Mouse (Mus musculus) T-helper 17 cell (primary cell): Measurements from ENCODE around the gene Abca4.

ENCODE experiments used
- in situ Hi-C, 2 experiments: fragments of 300-600 bp; cut with MboI, MseI; formaldehyde crosslinking; loops; 1 replicate in 1 of 2; 2 replicates in 1 of 2; pipeline ENCODE4 v1.15.1; 2025; ENCODE audit warnings: high pct_unique_total_duplicates in 2 of 2

Abca4 gene

GRCm38 (mm10) chr3:122106920-122107319 is 62.7 kb downstream of the Abca4 start:
- in situ Hi-C loops, result loop anchor here (5.0 to 25.0 kb wide), 4 partner anchors 140 to 570 kb away; partner anchors contain the start of genes Arhgap29 (in 1 of the 2) and Slc44a3 (in 1 of the 2)

- in situ Hi-C loops, result loop anchor here (5.0 to 25.0 kb wide), 4 partner anchors 140 to 570 kb away; partner anchors contain the start of genes Arhgap29 (in 1 of the 2) and Slc44a3 (in 1 of the 2)
Observed at GRCm38 (mm10) chr3:122107643-122108194, 63.5 kb downstream of the Abca4 start.

GRCm38 (mm10) chr3:122109461-122109860 is 65.2 kb downstream of the Abca4 start:
- in situ Hi-C loops, result loop anchor here (5.0 to 25.0 kb wide), 4 partner anchors 142 to 572 kb away; partner anchors contain the start of genes Arhgap29 (in 1 of the 2) and Slc44a3 (in 1 of the 2)

- in situ Hi-C loops, result loop anchor here in 1 of 2 experiments (25.0 kb wide), 1 partner anchor 574 kb away; the partner anchor contains the start of gene Slc44a3
Observed at GRCm38 (mm10) chr3:122111141-122111981, 67.1 kb downstream of the Abca4 start.

- in situ Hi-C loops, result loop anchor here in 1 of 2 experiments (25.0 kb wide), 1 partner anchor 581 kb away; the partner anchor contains the start of gene Slc44a3
Observed at GRCm38 (mm10) chr3:122118651-122119214, 74.5 kb downstream of the Abca4 start.

GRCm38 (mm10) chr3:122119733-122120132 is 75.5 kb downstream of the Abca4 start:
- in situ Hi-C loops, result loop anchor here in 1 of 2 experiments (5.0 to 25.0 kb wide), 2 partner anchors 232 to 582 kb away; partner anchors contain the start of gene Slc44a3

- in situ Hi-C loops, result loop anchor here in 1 of 2 experiments (5.0 to 25.0 kb wide), 2 partner anchors 233 to 583 kb away; partner anchors contain the start of gene Slc44a3
Observed at GRCm38 (mm10) chr3:122120217-122120616, 76.0 kb downstream of the Abca4 start.

GRCm38 (mm10) chr3:122122127-122122663 is 78.0 kb downstream of the Abca4 start:
- in situ Hi-C loops, result loop anchor here in 1 of 2 experiments (5.0 to 25.0 kb wide), 2 partner anchors 235 to 585 kb away; partner anchors contain the start of gene Slc44a3

GRCm38 (mm10) chr3:122122838-122123237 is 78.6 kb downstream of the Abca4 start:
- in situ Hi-C loops, result loop anchor here in 1 of 2 experiments (5.0 to 25.0 kb wide), 2 partner anchors 236 to 586 kb away; partner anchors contain the start of gene Slc44a3

- in situ Hi-C loops, result no loop called here
Observed at GRCm38 (mm10) chr3:122128999-122129493, 84.8 kb downstream of the Abca4 start.

GRCm38 (mm10) chr3:122130771-122131170 is 86.5 kb downstream of the Abca4 start:
- in situ Hi-C loops, result no loop called here

GRCm38 (mm10) chr3:122131633-122132032 is 87.4 kb downstream of the Abca4 start:
- in situ Hi-C loops, result no loop called here

GRCm38 (mm10) chr3:122133255-122133654 is 89.0 kb downstream of the Abca4 start:
- in situ Hi-C loops, result no loop called here

GRCm38 (mm10) chr3:122133840-122134239 is 89.6 kb downstream of the Abca4 start:
- in situ Hi-C loops, result no loop called here

- in situ Hi-C loops, result no loop called here
Observed at GRCm38 (mm10) chr3:122140589-122141400, 96.6 kb downstream of the Abca4 start.

GRCm38 (mm10) chr3:122142256-122142922 is 98.1 kb downstream of the Abca4 start:
- in situ Hi-C loops, result no loop called here

GRCm38 (mm10) chr3:122143432-122143831 is 99.2 kb downstream of the Abca4 start:
- in situ Hi-C loops, result no loop called here

- in situ Hi-C loops, result no loop called here
Observed at GRCm38 (mm10) chr3:122145430-122145829, 101.2 kb downstream of the Abca4 start.

- in situ Hi-C loops, result no loop called here
Observed at GRCm38 (mm10) chr3:122150836-122151235, 106.6 kb downstream of the Abca4 start.

- in situ Hi-C loops, result no loop called here
Observed at GRCm38 (mm10) chr3:122152431-122152830, 108.2 kb downstream of the Abca4 start.
